Mouse (Mus musculus) limb, embryonic 13.5 days (tissue): Measurements from ENCODE around the gene Lilrb4a. TPM values are rescaled to one million over a fixed set of nuclear protein-coding genes. Genes with fewer than 3 reads are reported as not detected.

Experiments
- ATAC-seq: fragments of 200-750 bp; cut with Nextera tagmentation; 2 replicates; pipeline ENCODE4 v1.8.0; 2017; ENCODE audit warnings: low read depth, moderate number of reproducible peaks, moderate TSS enrichment; ENCODE audit not compliant: low FRiP score
- H3K27ac ChIP-seq: fragments of 300-500 bp; sonication (generic); 2 replicates; pipeline ENCODE4 v1.5.1; 2015; ENCODE audit warnings: inconsistent platforms, mild to moderate bottlenecking, moderate library complexity
- H3K27me3 ChIP-seq: fragments of 300-500 bp; sonication (generic); 2 replicates; pipeline ENCODE4 v1.6.1; 2015; ENCODE audit warnings: mild to moderate bottlenecking, inconsistent platforms
- H3K36me3 ChIP-seq: fragments of 300-500 bp; sonication (generic); 2 replicates; pipeline ENCODE4 v1.6.1; 2015; ENCODE audit warnings: inconsistent platforms, mild to moderate bottlenecking, moderate library complexity
- H3K4me1 ChIP-seq: fragments of 300-500 bp; sonication (generic); 2 replicates; pipeline ENCODE4 v1.6.1; 2015; ENCODE audit warnings: inconsistent platforms
- H3K4me2 ChIP-seq: fragments of 300-500 bp; sonication (generic); replicated peaks from 2 replicates; pipeline ENCODE4 v1.6.1; 2015; ENCODE audit warnings: inconsistent platforms, mild to moderate bottlenecking, moderate library complexity
- H3K4me3 ChIP-seq: fragments of 300-500 bp; sonication (generic); 2 replicates; pipeline ENCODE4 v1.5.1; 2015; ENCODE audit warnings: moderate library complexity, mild to moderate bottlenecking, inconsistent platforms
- H3K9ac ChIP-seq: fragments of 300-500 bp; sonication (generic); 2 replicates; pipeline ENCODE4 v1.6.1; 2015; ENCODE audit warnings: mild to moderate bottlenecking, inconsistent platforms
- H3K9me3 ChIP-seq: fragments of 300-500 bp; sonication (generic); 2 replicates; pipeline ENCODE4 v1.6.1; 2016; ENCODE audit warnings: inconsistent platforms
- WGBS: fragments of 180-500 bp; shearing (Covaris S2); methylation state at CpG from one replicate; pipeline ENCODE4 v1.1.7; 2015; 5-methylcytosine and 5-hydroxymethylcytosine counted together
- polyA plus RNA-seq: library from polyadenylated mRNA; unstranded; fragments of >200 nt; fragmentation: Nextera tagmentation; extraction: Ambion mirVana; gene quantifications from 2 replicates; pipeline ENCODE4 v1.2.1, GENCODE M21; 2015

The Lilrb4a gene
- polyA plus RNA-seq, 1 experiment from 2014 or later: 3.1 TPM

DNA sequence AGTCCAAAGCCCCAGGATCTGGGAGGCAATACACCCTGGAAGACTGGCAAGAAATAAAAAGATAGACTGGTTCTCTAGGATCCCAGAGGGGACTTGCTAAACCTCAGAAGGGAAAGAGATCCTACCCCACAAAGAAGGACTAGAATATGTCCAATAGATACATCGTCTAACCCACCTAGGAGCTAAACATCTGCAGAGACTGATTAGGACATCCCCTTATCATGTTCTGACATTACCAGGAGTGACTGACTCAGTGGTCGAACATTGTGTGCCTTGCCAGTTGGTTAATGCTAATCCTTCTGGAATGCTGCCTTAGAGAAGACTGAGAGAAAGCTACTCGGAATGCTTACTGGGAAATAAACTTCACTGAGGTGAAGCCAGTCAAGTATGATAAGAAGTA is 38.7 kb downstream of the Lilrb4a start:
- Histone ChIP-seq H3K9ac (no peak overlapping the region), H3K4me3 (no peak overlapping the region), H3K9me3 (no peaks in the 10 kb centered on the region), H3K36me3 (no peaks in the 10 kb centered on the region), H3K27ac (no peak overlapping the region), H3K4me1 (no peaks in the 10 kb centered on the region), H3K27me3 (no peaks in the 10 kb centered on the region), H3K4me2 (no peak overlapping the region)
- ATAC-seq: no peak
- 78% methylated on average over 3 of the region's 3 CpGs for WGBS

DNA sequence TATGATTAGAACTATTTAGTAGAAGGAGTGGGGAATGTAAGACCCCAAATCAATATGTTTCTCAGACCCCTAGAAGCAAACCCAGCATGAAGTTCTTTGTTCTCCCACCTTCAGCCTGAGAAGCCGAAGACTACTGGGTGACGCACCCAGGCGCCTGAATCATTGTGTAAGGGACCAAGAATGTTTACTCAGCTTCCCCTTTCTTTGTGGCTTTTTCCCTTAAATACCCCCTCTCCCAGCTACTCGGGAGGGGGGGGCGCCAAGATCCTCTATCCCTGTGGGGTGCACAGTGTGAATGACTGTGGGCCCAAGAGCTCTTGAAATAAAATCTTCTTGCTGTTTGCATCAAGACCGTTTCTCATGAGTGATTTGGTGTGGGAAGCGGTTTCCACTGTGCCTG is 40.1 kb downstream of the Lilrb4a start:
- H3K9me3 ChIP-seq: no peaks in the 10 kb centered on the region
- no peak overlapping the region for H3K4me2 ChIP-seq
- no peak overlapping the region for H3K27ac ChIP-seq
- no peak overlapping the region for H3K9ac ChIP-seq
- no peak for ATAC-seq
- H3K4me1 ChIP-seq: no peaks in the 10 kb centered on the region
- WGBS: 86% methylated on average over 7 of the region's 7 CpGs
- H3K27me3 ChIP-seq: no peaks in the 10 kb centered on the region
- no peak overlapping the region for H3K4me3 ChIP-seq
- H3K36me3 ChIP-seq: no peaks in the 10 kb centered on the region

Other genes starting within 250 kb of the Lilrb4a start
- gene Gm49339, start 10.3 kb upstream of the Lilrb4a start, polyA plus RNA-seq: 0.15 TPM in 1 of 2 replicates, not detected in the other
- gene Lilr4b, start 10.3 kb upstream of the Lilrb4a start, polyA plus RNA-seq: 0.29 and 0.80 TPM in 2 replicates
- 1.8 and 2.5 TPM in 2 replicates for gene Fam162b, start 99.6 kb downstream of the Lilrb4a start, polyA plus RNA-seq
- gene Gprc6a, start 140.5 kb downstream of the Lilrb4a start, polyA plus RNA-seq: not detected in 2 replicates
- gene Rfx6, start 186.8 kb downstream of the Lilrb4a start, polyA plus RNA-seq: not detected in 2 replicates